Mouse (Mus musculus) brown adipose tissue, adult 24 weeks (tissue): ENCODE results near the gene Ambra1. TPM values are rescaled to one million over a fixed set of nuclear protein-coding genes. Genes with fewer than 3 reads are reported as not detected.

Experiments used
- H3K27ac ChIP-seq: fragments of 200-500 bp; replicated peaks from 2 replicates; pipeline ENCODE4 v1.5.1; 2012; ENCODE audit warnings: low read depth, mild to moderate bottlenecking, low read length
- H3K4me1 ChIP-seq: fragments of 200-500 bp; 2 replicates; pipeline ENCODE4 v1.6.1; 2012; ENCODE audit warnings: low read length, mixed read lengths; ENCODE audit not compliant: control insufficient read depth, insufficient read depth, insufficient read length
- H3K4me3 ChIP-seq: fragments of 200-500 bp; 2 replicates; pipeline ENCODE4 v1.5.1; 2012; ENCODE audit warnings: low read depth, mild to moderate bottlenecking, low read length, moderate library complexity; ENCODE audit not compliant: insufficient read depth
- polyA plus RNA-seq: library from polyadenylated mRNA; stranded (reverse); fragments of >200 nt; gene quantifications from 2 replicates; pipeline ENCODE4 v1.2.4, GENCODE M21; 2012; ENCODE audit not compliant: missing spikeins, insufficient read depth, insufficient read length

The Ambra1 gene
- polyA plus RNA-seq, 1 experiment: 6.9 TPM

DNA sequence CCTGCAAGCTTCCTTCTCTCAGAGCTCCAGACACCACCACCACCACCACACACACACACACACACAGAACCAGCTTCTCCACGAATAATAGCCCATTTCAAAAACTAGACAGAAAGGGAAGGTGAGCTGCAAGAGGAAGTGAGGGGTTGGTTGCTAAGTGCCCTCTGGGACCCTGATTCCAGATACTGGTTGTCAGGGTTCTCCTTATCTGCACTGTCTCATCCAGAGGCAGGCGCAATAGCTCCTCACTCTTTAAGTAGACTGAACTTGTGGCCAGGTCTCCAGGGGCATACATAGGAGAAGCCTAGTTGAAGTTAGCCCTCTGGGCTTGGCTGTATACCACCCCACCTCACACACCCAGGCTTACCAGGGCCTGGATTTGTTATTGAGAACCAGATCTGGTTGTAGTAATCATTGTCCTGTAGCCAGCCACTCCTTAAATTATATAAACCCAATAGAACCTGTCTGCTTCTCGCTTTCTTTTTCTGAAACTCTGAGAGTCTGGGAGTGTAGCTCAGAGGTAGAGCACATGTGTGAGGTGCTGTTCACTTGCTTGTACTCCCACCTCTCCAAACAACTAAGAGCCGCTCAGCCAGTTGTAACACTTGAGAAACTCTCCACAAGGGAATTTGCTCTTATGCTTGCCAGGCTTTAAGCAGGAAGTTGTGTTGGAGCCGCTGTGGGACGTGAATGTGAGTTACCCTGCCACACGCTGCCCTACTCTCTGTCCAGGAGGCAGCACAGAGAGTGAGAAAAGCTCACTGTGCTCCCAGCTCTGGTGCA lies 183.6 kb downstream of the Ambra1 start:
- H3K27ac ChIP-seq: no peak overlapping the region

DNA sequence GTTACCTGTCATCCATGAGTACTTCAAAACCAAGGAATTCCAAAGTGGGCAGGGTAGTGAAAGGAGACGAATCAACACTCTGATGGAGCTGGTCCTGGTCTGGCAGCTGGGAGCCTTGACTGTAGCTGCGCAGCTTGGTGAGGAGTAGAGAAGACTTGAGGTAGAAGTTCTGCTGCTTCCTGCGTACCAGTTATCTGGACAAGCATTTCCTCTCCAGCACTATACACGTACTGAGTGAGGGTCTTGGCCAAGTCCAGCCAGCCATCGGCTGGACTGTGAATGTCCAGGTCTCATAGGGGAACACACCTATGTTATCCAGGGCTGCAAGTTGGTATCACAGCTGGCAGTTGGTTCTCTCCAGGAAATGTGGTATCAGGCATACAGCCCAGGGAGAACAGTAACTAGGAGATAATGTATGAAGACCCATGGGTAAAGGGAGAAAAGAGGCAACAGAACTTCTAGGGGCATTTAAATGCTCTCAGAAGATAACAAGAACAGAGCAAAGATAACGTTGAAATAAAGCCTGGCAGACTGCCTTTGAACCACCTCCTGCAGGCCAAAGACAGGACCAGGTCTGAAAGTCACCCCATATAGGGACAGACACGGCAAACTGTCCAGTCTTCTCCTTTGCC lies 186.5 kb downstream of the Ambra1 start:
- Histone ChIP-seq H3K4me1 (peaks cover 3% of the 10 kb centered on the region; the same call in 1 of the 2 replicates), H3K27ac (no peak overlapping the region), H3K4me3 (no peak overlapping the region)

More for the DNA sequence above, 183.6 kb downstream of the Ambra1 start:
- Histone ChIP-seq H3K4me1 (no peaks in the 10 kb centered on the region), H3K4me3 (no peak overlapping the region)

DNA sequence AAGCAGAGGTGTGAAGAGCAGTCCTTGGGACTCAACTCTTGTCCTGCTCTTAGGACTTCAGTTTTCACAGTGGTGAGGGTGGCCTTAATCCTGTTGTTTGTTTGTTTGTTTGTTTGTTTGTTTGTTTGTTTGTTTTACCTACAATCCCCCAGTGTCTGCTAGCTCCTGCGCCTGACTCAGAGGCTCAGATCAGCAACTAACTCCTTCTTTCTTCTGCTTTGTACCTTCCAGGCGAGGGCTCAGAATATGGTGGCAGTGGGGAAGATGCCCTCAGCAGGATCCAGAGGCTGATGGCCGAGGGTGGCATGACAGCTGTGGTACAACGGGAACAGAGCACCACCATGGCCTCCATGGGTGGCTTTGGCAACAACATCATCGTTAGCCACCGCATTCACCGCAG lies 187.2 kb downstream of the Ambra1 start:
- Histone ChIP-seq H3K27ac (no peak overlapping the region), H3K4me1 (peaks cover 4% of the 10 kb centered on the region; the same call in 1 of the 2 replicates), H3K4me3 (no peak overlapping the region)

DNA sequence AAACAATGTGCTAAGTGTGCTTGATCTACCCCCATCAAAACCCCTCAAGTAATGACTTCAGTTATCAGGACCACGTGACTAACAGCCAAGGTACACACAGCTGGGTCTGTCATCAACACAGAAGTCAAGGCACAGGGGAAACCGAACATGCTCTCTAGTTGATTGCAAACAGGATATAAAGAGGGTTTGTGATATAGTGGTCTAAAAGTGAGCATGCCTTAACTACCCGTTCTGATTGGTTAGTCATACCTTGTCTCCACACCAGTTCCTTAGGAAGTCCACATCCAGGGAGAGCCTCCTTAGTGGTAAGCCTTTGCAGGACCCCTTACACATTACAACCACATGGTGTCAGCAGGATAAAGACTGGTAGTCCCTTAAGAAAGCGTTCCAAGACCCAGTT lies 190.2 kb downstream of the Ambra1 start:
- H3K27ac ChIP-seq: no peak overlapping the region
- H3K4me3 ChIP-seq: no peak overlapping the region
- H3K4me1 ChIP-seq: peaks cover 4% of the 10 kb centered on the region; the same call in 1 of the 2 replicates

DNA sequence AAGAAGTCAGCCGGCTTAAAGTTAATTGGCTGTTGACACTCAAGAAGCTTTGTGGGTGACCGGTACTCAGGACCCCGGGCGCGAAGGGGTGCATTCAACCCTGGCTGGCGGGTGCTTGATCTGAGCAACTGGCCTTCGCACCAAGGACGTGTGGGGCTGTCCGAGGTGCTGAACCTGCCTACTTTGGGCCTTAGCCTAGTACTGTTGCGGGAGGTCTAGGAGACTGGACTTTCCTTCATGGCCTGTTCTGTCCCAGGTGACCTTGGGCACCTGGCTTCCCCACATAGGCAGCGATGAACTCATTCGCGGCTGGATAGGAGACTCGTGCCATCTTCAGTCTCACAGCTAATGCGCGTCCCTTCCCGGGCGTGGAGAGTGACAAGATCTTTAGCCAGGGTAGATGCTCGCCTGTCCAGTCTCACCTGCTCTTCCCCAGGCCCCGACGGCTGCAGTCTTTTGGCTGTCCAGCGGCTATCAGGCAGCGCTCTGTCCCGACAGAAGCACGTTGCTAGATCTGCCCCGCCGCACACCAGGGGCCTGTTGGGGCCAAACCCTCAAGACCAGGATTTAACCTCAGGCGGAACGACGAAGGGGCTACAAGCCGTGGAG lies 191.4 kb downstream of the Ambra1 start:
- Histone ChIP-seq H3K4me1 (peaks cover 4% of the 10 kb centered on the region; the same call in 1 of the 2 replicates), H3K4me3 (peak overlapping the region; percentile 55), H3K27ac (no peak overlapping the region)

DNA sequence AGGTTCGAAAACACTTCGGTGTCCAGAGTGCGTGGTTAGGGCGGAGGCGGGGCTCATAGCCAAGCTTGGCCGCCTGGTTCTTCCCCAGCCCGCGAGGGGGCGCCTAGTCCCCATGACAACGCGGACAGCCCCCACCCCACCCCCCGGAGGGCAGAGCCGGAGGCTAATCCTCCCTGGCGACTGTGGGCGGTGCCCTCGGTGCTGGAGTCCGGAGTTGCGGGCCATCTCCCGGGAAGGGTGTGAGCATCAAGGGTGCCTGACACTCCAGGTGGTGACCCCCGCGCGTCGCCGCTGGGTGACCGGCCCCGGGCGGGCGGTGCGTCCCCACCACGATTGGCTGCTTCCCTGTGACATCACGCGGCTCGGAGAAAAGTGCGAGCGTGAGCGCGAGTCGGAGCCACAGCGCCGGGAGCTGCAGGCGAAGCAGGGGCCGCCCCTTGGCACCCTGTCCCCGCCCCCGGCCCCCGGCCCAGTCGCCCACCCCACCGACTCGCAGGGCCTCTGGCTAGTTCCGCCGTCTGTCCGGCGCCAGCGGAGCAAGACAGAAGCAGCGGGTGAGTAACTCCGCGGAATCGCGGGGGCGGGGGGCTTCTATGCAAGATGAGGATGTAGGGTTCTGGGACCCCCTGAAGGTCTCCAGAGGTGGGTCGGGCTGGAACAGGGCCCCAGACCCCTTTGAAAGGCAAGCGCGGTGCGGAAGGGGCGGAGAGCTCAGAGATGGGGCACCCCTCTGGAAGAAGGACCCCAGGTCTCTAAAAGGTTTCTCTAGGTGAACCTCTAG lies 192.0 kb downstream of the Ambra1 start:
- peaks cover 4% of the 10 kb centered on the region; the same call in 1 of the 2 replicates for H3K4me1 ChIP-seq
- peak overlapping the region; percentile 55 for H3K4me3 ChIP-seq
- H3K27ac ChIP-seq: no peak overlapping the region

DNA sequence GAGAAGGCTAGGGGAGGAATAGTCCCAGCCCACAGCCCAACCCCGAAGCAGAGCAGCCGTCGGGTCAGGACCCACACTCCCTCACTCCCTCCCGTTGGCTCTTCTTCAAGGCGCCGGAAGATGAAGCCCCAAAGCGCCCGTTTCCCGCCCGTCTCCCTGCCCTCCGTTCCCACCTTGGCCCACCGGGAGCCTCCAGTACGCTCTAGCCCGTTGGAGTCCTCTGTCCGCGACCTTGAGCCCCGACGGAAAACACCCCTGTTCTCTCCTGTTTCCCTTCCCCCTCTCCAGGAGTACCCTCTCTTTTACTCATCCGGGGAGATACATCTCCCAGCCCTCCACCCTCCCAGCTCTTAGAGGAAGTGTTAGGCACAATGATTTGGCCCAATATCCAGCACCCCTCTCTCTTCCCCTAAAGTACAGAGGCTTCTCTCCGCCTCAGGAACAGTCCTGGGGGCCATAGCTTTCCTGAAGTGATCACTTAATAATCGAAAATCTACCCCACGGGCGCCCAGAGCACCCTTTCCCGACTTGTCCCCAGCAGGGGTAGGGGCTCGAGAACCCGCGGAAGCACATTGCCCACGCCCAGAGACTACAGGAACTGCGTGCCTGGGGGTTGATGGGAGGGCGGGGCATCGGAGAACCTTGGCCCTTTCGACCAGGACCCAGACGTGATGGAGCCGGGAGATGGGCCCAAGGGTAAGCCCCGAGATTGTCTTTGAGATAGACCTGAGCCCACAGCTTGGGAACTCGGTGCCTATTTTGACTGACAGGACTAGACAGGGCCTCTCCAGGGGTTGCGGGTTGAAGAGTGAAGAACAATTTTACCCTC lies 192.9 kb downstream of the Ambra1 start:
- Histone ChIP-seq H3K4me1 (peaks cover 4% of the 10 kb centered on the region; the same call in 1 of the 2 replicates), H3K4me3 (peak overlapping the region; percentile 43), H3K27ac (no peak overlapping the region)

DNA sequence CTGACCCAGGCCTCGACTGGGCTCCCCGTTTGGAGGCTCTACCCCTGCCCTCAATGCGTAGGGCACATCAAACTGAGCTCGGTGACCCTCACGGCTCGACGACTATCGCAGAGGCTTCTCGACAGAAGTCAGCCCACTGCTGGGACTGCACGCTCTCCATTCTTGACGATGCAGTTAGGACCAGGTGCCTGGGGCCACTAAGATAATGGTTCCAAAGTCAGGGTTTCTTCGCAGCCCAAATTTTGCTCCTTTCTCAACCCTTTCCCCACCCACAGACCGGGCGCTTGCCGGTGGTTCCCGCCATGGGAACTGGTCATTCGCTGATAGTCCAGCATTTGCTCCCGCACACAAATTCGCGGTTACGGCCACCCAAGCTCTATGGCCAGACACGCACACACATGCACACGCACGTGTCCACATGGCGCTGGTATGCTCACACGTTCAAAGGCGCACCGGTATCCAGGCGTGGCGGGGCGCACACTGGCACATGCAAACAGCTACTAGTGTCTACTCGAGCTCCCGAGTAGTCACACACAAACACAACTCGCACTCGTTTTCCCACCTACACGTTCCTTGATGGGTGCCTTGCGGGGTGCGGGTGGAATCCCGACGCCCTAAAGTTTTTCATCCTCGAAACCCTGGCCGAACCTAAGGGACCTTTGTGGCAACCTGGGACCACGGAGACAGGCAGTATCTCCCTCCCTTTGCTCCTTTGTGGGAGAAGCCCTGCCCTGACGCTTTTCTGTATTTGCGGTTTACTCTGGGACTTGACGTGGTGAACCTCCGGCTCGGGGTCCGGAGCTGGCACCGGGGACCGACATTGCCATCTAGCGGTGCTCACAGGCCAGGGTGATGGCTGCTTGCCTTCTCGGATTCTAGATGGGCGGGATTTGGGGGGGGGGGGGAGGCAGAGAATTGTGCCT lies 193.7 kb downstream of the Ambra1 start:
- no peak overlapping the region for H3K27ac ChIP-seq
- peak overlapping the region; percentile 43 for H3K4me3 ChIP-seq
- H3K4me1 ChIP-seq: peaks cover 4% of the 10 kb centered on the region; the same call in 1 of the 2 replicates

DNA sequence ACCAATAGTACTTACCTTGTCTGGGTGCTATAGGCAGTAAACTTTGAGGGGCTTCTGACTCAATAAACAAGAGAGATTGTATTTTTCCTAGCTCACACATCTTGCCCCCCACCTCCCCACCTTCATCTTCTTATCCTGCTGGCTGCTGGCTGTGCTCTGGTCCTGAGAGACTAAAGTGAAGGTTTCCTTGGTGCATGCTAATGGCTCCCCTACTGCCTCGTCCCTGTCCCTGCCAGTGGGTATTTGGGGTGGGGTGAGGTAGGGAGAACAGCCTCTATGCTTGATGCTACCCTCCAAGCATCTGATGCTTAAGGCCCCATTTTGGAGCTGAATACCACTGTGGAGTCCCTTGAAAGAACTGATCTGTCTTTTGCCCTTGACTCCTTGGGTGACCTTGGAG lies 194.8 kb downstream of the Ambra1 start:
- Histone ChIP-seq H3K27ac (no peak overlapping the region), H3K4me3 (no peak overlapping the region), H3K4me1 (peaks cover 4% of the 10 kb centered on the region; the same call in 1 of the 2 replicates)

DNA sequence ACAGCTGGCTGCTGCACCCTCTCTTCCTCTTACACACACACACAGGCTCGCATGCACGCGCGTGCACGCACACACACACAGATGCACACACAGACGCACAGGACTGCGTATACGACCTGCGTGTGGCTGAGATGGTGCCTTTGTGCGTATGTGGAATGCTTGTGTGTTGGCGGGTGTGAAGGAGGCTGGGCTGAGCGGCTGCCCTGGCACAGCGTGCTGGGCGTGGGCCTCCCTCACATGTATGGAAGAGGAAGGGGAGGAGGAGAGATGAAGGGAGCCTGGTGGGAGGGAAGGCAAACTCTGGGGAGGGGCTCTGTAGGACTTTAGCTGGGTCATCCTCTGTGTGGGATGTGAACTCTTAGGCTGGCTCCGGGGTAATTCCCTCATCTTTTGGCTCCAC lies 195.5 kb downstream of the Ambra1 start:
- Histone ChIP-seq H3K4me3 (no peak overlapping the region), H3K27ac (no peak overlapping the region), H3K4me1 (peaks cover 4% of the 10 kb centered on the region; the same call in 1 of the 2 replicates)

DNA sequence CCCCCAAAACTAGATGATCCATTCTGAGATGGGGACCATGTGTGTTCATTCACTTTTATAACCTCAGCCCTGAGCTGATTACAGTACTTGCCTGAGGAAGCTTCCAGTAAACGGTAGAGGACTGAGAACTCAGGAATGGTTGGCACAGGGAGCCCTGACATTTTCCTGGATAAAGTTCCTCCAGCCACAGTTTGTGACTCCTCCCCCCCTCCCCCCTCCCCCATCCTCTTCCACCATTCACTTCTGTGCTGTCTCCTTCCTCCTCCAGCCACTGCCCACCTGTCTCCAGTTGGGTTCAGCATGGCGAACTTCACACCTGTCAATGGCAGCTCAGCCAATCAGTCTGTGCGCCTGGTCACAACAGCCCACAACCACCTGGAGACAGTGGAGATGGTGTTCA lies 197.0 kb downstream of the Ambra1 start, which contains the start of gene Chrm4:
Gene Chrm4, plus strand, starts transcription at position 301 of the 400 bp plus-strand sequence.
- no peak within 1 kb of the TSS for H3K4me3 ChIP-seq
- H3K4me1 ChIP-seq: no peaks in the 10 kb centered on the region; the same call in 1 of the 2 replicates
- no peak within 1 kb of the TSS for H3K27ac ChIP-seq

DNA sequence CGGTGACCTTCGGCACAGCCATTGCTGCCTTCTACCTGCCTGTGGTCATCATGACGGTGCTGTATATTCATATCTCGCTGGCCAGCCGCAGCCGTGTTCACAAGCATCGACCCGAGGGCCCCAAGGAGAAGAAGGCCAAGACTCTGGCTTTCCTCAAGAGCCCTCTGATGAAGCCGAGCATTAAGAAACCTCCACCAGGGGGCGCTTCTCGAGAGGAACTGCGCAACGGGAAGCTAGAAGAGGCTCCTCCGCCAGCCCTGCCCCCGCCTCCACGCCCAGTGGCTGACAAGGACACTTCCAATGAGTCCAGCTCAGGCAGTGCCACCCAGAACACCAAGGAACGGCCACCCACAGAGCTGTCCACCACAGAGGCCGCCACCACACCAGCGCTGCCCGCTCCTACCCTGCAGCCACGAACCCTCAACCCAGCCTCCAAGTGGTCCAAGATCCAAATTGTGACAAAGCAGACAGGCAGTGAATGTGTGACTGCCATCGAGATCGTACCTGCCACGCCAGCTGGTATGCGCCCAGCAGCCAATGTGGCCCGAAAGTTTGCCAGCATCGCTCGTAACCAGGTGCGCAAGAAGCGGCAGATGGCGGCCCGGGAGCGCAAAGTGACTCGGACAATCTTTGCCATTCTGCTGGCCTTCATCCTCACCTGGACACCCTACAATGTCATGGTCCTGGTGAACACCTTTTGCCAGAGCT lies 198.0 kb downstream of the Ambra1 start:
- Histone ChIP-seq H3K4me1 (no peaks in the 10 kb centered on the region; the same call in 1 of the 2 replicates), H3K27ac (no peak overlapping the region), H3K4me3 (no peak overlapping the region)
